Comparison of ENCODE assay signal across 10 mouse cellular contexts in genomic region chr6:50328901-50329300, GRCm38 (mm10).
A peak's percentile ranks its signal among the peaks of the same experiment; 100 is the strongest.
DNase-seq lines count a peak whose midpoint lies in the region; ATAC-seq and TF ChIP-seq lines count a peak whose summit lies in the region.
"Had no signal": no experiment of that assay in that cellular context is flagged by ENCODE, and none has a peak within 500 bp of the region (broad histone marks: within the 10 kb centered on the region; RNA-seq: fewer than 3 reads in every experiment).

No protein-coding gene starts in this region.

- no peak for ATAC-seq in intestine, embryonic 14.5 days (replicated peaks; ENCODE audit: low FRiP score, low TSS enrichment, low read depth)
- peak; percentile 78 for ATAC-seq in stomach, embryonic 15.5 days (ENCODE audit: insufficient read depth, low FRiP score, low read depth)
- no peak for ATAC-seq in forebrain, embryonic 16.5 days

- WGBS in heart, embryonic 10.5 days = 36% methylated on average over 7 of the region's 7 CpGs
- WGBS in lung, adult 2 months = 42% methylated on average over 7 of the region's 7 CpGs
- WGBS in intestine, embryonic 14.5 days = 28% methylated on average over 7 of the region's 7 CpGs
- WGBS in stomach, embryonic 15.5 days = 30% methylated on average over 7 of the region's 7 CpGs
- WGBS in forebrain, embryonic 16.5 days = 31% methylated on average over 7 of the region's 7 CpGs

- TF ChIP-seq CTCF in lung, adult 2 months (IDR thresholded peaks at IDR 0.05; ENCODE audit: insufficient read depth, low read length) = no peak

- no peak overlapping the region for H3K4me3 ChIP-seq in heart, embryonic 10.5 days
- no peak overlapping the region for H3K4me3 ChIP-seq in lung, adult 2 months (replicated peaks; ENCODE audit: extremely low read depth, low read depth, low read length)
- no peak overlapping the region for H3K4me3 ChIP-seq in intestine, embryonic 14.5 days (ENCODE audit: low read depth, low read length)
- no peak overlapping the region for H3K4me3 ChIP-seq in stomach, embryonic 15.5 days (replicated peaks)
- no peak overlapping the region for H3K4me3 ChIP-seq in forebrain, embryonic 16.5 days (replicated peaks; ENCODE audit: low read length)
- H3K4me3 ChIP-seq: myocyte had no signal

- H3K27ac ChIP-seq in heart, embryonic 10.5 days = peak overlapping the region; percentile 54
- H3K27ac ChIP-seq in intestine, embryonic 14.5 days (ENCODE audit: low read depth) = no peak overlapping the region
- H3K27ac ChIP-seq in stomach, embryonic 15.5 days = peak overlapping the region; percentile 45; the same call in 1 of the 2 replicates
- H3K27ac ChIP-seq in forebrain, embryonic 16.5 days (ENCODE audit: low read length) = no peak overlapping the region

- no peak overlapping the region for H3K9ac ChIP-seq in intestine, embryonic 14.5 days (ENCODE audit: low read length)
- no peak overlapping the region for H3K9ac ChIP-seq in stomach, embryonic 15.5 days
- H3K9ac ChIP-seq in forebrain, embryonic 16.5 days (replicated peaks; ENCODE audit: low read depth, low read length) = no peak overlapping the region

- no peaks in the 10 kb centered on the region for H3K9me3 ChIP-seq in heart, embryonic 10.5 days
- H3K9me3 ChIP-seq in intestine, embryonic 14.5 days (ENCODE audit: control insufficient read depth, low read length) = no peaks in the 10 kb centered on the region
- no peaks in the 10 kb centered on the region for H3K9me3 ChIP-seq in stomach, embryonic 15.5 days
- H3K9me3 ChIP-seq in forebrain, embryonic 16.5 days (ENCODE audit: control insufficient read depth, low read length) = no peaks in the 10 kb centered on the region

- no peak for DNase-seq in heart, embryonic 10.5 days (ENCODE audit: low spot score)
- DNase-seq in heart, adult 9 months (ENCODE audit: low spot score in 2 of 2) = no peak
- peak; percentile 12 for DNase-seq in lung, adult 2 months
- no peak for DNase-seq in lung, postnatal 36 days
- peak; percentile 58 for DNase-seq in intestine, embryonic 14.5 days (ENCODE audit: low spot score)
- no peak for DNase-seq in kidney, adult 18-20 months
- DNase-seq: layer of hippocampus, adult 9-11 months had no signal

- H3K4me1 ChIP-seq in heart, embryonic 10.5 days = peaks cover 30% of the 10 kb centered on the region
- H3K4me1 ChIP-seq in lung, adult 2 months (ENCODE audit: control insufficient read depth, insufficient read depth, low read length) = no peaks in the 10 kb centered on the region
- peaks cover 2% of the 10 kb centered on the region; the same call in 1 of the 2 replicates for H3K4me1 ChIP-seq in intestine, embryonic 14.5 days (replicated peaks; ENCODE audit: control insufficient read depth, insufficient read depth, low read length)
- H3K4me1 ChIP-seq in stomach, embryonic 15.5 days = peaks cover 2% of the 10 kb centered on the region; the same call in 1 of the 2 replicates
- no peaks in the 10 kb centered on the region for H3K4me1 ChIP-seq in forebrain, embryonic 16.5 days (replicated peaks; ENCODE audit: control insufficient read depth, insufficient read depth, low read length)

- no peak overlapping the region for H3K4me2 ChIP-seq in intestine, embryonic 14.5 days (ENCODE audit: low read length)
- no peak overlapping the region for H3K4me2 ChIP-seq in stomach, embryonic 15.5 days
- no peak overlapping the region for H3K4me2 ChIP-seq in forebrain, embryonic 16.5 days (ENCODE audit: low read length)

- peaks cover 9% of the 10 kb centered on the region; the same call in 1 of the 2 replicates for H3K36me3 ChIP-seq in heart, embryonic 10.5 days
- no peaks in the 10 kb centered on the region for H3K36me3 ChIP-seq in intestine, embryonic 14.5 days (ENCODE audit: control insufficient read depth, insufficient read depth, low read length)
- H3K36me3 ChIP-seq in stomach, embryonic 15.5 days = no peaks in the 10 kb centered on the region
- H3K36me3 ChIP-seq in forebrain, embryonic 16.5 days (ENCODE audit: control insufficient read depth, insufficient read depth) = no peaks in the 10 kb centered on the region

- H3K27me3 ChIP-seq in heart, embryonic 10.5 days (ENCODE audit: insufficient read depth, poor library complexity, severe bottlenecking) = no peaks in the 10 kb centered on the region
- H3K27me3 ChIP-seq in intestine, embryonic 14.5 days (replicated peaks; ENCODE audit: control insufficient read depth, insufficient read depth, low read length) = no peaks in the 10 kb centered on the region
- H3K27me3 ChIP-seq in stomach, embryonic 15.5 days (replicated peaks) = no peaks in the 10 kb centered on the region
- H3K27me3 ChIP-seq in forebrain, embryonic 16.5 days (replicated peaks; ENCODE audit: control insufficient read depth, insufficient read depth, low read length) = no peaks in the 10 kb centered on the region

- TF ChIP-seq POLR2A in lung, adult 2 months (IDR thresholded peaks at IDR 0.05; ENCODE audit: borderline replicate concordance, extremely low read depth, low read depth, low read length) = no peak

Comparison
In these comparisons a context has a peak if more than half of its experiments do, and no peak if none do; other contexts are left out.
1. DNase-seq: peak in lung, adult 2 months (single experiment) and intestine, embryonic 14.5 days (single experiment); none in heart, embryonic 10.5 days (single experiment), heart, adult 9 months (0 of 2), lung, postnatal 36 days (single experiment) and kidney, adult 18-20 months (single experiment).
2. H3K27ac ChIP-seq: peak in heart, embryonic 10.5 days (single experiment) and stomach, embryonic 15.5 days (single experiment); none in intestine, embryonic 14.5 days (single experiment) and forebrain, embryonic 16.5 days (single experiment).